Mouse (Mus musculus) MN1 (cell line): ENCODE measurements around the gene Flt3l.
"Not testable (repeated sequence)": the region's sequence is repeated elsewhere in the genome, so short reads cannot be mapped to it uniquely, and the experiment has no call there.

Source experiments
- DNase-seq: peaks from one replicate; pipeline ENCODE4 v3.0.0-alpha.2; 2016; ENCODE audit warnings: low spot score

The Flt3l gene

DNA sequence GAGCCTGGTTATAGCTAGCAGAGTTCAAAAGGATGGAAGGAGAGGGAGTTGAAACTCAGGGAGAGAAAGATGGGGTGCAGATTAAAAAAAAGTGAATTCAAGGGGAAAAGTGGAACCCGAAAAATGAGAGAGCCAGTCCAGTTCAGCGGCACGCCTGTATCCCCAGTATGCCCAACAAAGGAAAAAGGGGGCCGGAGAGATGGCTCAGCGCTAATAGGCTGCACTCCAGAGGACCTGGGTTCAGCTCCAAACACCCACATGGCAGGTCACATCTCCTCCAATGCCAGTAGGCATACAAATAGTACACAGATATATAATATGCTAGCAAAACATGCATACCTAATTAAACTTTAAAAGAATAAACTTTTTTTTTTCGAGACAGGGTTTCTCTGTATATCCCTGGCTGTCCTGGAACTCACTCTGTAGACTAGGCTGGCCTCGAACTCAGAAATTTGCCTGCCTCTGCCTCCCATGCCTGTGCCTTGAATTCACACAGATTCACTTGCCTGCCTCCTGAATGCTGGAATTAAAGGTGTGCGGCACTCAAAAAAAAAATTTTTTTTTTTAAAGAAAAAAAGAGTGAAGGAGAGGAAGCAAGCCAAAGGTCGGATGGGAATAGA, 26.9 kb upstream of the Flt3l start:
- no peak for DNase-seq

DNA sequence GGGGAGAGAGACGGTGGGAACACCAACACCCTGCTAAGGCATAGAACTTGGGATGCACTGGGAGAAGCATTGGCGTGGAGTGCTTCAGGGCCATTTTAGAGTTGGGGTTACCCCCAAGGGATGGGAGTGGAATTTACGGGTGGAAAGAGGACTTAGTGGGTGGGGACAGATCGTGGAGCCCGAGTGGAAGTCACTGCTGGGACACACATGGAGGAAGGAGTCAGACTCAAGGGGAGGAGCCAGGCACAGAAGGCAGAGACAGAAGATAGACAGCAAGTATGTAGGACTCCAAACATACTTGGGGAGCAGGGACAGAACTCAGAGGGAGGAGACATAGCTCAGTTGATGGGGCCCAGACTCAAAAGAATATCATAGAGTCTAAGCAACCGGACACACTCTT, 26.3 kb upstream of the Flt3l start:
- DNase-seq = no peak

DNA sequence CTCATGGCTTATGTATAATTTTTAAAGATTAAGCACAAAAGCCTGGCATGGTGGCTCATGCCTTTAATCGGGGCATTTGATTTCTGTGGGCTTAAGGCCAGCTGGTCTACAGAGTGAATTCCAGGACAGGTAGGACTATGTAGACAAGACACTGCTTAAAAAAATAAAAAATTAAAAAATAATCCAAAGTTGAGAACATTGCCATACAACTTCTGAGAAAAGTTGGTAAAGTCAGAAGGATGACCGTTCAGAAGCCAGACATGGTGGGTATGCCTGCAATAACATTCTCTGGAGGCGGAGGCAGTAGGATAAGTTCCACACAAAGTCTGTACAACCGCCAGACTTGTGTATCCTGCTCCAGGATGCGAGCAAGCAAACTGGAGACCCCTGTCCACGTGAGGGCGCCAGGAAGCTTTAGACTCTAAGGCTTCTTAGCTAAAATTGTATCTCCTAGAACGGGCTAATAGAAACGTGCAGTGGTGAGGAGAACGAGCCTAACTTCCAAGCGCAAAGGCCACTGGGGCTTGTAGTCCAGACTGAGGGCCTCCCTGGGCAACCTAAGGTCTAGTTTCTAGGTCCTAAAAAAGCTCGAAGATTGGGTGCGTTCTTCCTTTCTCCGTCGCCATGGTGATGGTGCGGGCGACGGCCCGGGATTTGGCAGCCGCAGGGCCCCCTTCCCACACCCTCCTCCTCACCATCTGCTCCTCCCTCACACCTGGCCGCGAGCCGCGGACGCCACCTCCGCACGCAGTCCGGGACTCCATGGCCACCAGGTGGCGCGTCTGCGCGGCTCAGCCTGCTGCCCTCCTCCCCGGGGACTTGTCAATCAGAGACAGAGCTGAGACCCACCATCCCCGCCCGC, 25.6 kb upstream of the Flt3l start:
- DNase-seq = peak; percentile 92

DNA sequence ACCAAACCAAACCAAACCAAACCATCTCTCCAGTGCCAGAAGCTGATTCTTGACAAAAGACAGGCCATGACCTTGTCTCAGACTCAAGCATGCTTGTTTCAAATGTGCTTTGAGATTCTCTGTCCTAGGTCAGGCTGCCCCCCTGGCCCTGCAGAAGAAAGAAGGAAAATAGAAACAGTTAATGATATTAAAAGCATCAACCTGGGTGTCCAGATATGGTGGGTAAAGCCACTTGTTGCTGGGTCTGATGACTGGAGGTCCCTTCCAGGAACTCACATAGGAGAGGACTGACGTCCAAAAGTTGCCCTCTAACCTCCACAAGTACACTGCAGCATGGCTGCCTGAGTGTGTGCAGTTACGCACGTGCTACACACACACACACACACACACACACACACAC, 24.6 kb upstream of the Flt3l start:
- DNase-seq = no peak

DNA sequence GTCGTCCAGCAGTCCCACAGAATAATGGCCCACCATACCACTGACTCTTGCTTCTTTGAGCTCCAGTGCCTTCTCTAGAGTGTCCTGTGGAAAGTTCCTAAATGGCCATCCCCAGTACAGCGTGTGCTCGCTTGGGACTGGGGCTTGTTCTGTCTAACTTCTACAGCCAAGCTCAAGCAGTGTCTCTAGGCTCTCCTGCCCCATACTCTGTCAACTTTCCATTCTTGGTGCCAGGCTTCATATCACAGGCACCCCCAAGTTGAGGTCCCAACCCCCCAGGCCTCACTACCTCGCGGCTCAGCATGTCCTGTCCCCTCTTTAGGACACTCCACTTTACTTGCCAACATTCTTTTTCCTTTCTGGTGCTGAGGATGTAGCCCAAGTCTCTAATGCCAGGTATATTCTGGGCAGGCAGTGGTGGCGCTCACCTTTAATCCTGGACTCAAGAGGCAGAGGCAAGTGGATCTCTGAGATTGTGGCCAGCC, 24.1 kb upstream of the Flt3l start:
- no peak for DNase-seq

- DNase-seq = no peak
Observed at GRCm38 (mm10) chr7:45158991-45159390, 22.8 kb upstream of the Flt3l start.

DNA sequence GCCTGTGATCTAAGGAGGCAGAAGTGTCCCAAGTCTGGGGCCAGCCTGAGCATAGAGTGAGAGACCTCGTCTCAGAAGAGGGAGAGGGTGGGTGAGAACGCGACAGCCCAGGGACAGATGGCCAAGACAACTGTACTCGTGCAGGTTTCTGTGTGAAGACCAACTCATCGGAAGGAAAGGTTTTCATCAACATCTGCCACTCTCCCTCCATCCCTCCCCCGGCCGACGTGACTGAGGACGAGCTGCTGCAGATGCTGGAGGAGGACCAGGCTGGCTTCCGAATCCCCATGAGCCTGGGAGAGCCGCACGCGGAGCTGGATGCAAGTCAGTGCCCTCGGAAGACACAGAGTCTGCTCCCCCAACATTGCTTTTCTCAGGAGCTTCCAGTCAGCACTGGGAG, 21.2 kb upstream of the Flt3l start:
- no peak for DNase-seq

- DNase-seq = no peak
Observed at GRCm38 (mm10) chr7:45156206-45156605, 20.0 kb upstream of the Flt3l start.

GRCm38 (mm10) chr7:45155590-45155989, 19.4 kb upstream of the Flt3l start:
- DNase-seq = no peak

- peak; percentile 52 for DNase-seq
Observed at GRCm38 (mm10) chr7:45154993-45155514, 18.8 kb upstream of the Flt3l start.

GRCm38 (mm10) chr7:45154096-45154992, 18.1 kb upstream of the Flt3l start, which contains the start of the genes Pih1d1 and Aldh16a1:
Gene Pih1d1 (plus strand): TSS chr7:45154303.
Gene Aldh16a1 (minus strand): TSS chr7:45154584.
- peak; percentile 95 for DNase-seq

DNA sequence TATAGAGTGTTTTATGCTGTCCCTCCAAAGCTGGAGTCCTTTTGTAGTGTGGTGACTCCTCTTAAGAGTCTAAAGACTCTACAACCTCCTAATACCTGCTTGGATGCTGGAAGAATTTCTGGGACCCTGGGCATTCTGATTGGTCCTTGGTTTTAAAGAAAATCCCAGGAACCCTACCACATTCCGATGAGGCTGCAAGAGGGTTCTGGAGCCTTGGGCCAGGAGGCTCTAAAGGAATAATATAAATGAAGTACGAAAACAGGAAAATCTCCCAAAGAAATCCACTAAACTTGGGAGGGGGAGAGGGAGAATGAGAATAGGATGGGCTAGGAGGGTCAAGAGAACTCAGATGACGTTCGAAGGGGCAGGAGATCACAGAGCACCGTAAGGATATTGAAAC, 17.4 kb upstream of the Flt3l start:
- DNase-seq = no peak

DNA sequence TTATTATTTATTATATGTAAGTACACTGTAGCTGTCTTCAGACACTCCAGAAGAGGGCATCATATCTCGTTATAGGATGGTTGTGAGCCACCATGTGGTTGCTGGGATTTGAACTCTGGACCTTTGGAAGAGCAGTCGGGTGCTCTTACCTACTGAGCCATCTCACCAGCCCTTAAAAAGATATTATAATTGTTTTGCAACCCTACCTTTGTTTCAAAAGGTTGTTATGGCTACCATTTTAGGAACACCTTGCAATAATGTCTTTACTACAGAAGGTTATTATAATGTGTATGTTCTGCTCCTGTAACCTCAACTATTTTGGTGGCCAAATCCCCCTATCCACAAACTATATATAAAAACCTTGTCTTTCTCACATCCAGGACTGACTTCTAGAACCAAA, 16.8 kb upstream of the Flt3l start:
- not testable (repeated sequence) for DNase-seq

GRCm38 (mm10) chr7:45151303-45151702, 15.1 kb upstream of the Flt3l start:
- DNase-seq = no peak

DNA sequence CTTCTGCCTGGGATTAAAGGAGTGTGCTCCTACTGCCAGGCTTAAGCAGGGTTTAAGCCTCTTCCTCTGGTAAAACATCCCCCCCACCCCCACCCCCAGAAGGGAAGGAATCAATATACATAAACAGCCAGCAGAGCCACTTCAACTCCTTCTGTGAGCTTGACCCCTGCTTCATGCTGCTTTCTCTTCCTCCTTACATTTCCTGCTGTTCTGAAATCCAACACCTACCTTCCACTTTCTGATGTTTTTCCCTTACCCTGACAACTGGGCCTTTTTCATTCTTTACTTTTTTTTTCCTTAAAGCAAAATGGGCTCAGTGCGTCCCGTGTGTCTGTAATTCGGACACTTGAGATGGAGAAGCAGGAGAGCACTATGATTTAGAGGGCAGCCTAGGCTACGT, 14.1 kb upstream of the Flt3l start:
- DNase-seq = no peak

DNA sequence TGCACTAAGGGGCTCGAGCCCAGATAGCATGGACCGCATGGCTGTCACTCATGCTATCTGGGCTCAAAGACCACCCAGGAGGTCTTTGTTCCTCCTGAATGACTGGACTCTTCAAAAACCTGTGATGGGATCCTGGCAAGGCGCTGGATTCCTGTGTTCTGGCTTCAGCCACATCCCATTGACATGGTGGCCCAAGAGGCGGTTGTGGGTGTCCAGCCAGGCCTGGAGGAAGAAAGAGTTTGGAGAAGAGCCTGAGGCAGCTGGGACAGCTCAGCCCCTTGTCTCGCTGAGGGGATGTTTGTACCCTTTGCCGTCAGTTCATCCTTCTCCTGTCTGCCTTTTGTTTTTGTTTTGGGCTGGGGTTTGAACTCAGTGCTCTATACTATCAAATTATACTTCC, 13.3 kb upstream of the Flt3l start:
- no peak for DNase-seq

DNA sequence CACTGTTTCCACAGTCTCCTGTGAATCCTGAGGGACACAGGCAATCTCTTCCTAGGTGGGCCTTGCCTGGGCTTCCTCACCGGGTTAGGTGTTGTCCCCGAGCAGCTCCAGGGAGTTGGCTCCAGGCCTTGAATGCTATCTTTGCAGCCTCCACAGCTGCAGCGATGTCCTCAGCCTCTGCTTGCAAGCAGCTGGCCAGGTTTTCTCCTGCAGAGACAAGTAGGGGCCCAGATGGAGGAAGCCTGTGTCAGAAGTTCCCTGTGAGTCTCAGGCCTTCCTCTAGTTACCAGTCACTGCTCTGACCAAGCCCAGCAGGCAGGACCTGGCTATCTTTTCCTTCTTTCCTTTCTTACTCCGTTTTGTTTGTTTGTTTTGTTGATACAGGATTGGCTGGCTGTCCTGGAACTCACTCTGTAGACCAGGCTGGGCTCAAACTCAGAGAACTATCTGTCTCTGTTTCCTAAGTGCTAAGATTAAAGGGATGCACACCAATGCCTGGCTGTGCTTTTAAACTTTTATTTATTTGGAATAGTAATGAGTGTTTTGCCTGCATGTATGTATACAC, 12.4 kb upstream of the Flt3l start:
- no peak for DNase-seq

- DNase-seq = no peak
Observed at GRCm38 (mm10) chr7:45147899-45148298, 11.7 kb upstream of the Flt3l start.

GRCm38 (mm10) chr7:45147267-45147666, 11.0 kb upstream of the Flt3l start:
- no peak for DNase-seq

GRCm38 (mm10) chr7:45145460-45145859, 9.2 kb upstream of the Flt3l start:
- no peak for DNase-seq

- DNase-seq = no peak
Observed at GRCm38 (mm10) chr7:45144368-45145174, 8.3 kb upstream of the Flt3l start.
